Mouse (Mus musculus) ES-E14 (cell line): ENCODE data around the gene Naa15. TPM values are rescaled to one million over a fixed set of nuclear protein-coding genes. Genes with fewer than 3 reads are reported as not detected.
"Not testable (repeated sequence)": the region's sequence is repeated elsewhere in the genome, so short reads cannot be mapped to it uniquely, and the experiment has no call there.

ENCODE experiments used
- DNase-seq: peaks from one replicate; pipeline ENCODE4 v3.0.0-alpha.2; 2013; ENCODE audit warnings: low read depth, low spot score
- H3K27ac ChIP-seq: 2 replicates; pipeline ENCODE4 v1.5.1; 2012; ENCODE audit warnings: low read depth, mild to moderate bottlenecking, low read length, moderate library complexity, mixed read lengths; ENCODE audit not compliant: poor library complexity, insufficient read depth, severe bottlenecking
- H3K36me3 ChIP-seq: 2 replicates; pipeline ENCODE4 v1.6.1; 2012; ENCODE audit warnings: mild to moderate bottlenecking, low read length, moderate library complexity, mixed read lengths; ENCODE audit not compliant: control insufficient read depth, poor library complexity, insufficient read depth, severe bottlenecking
- H3K4me1 ChIP-seq, 2 experiments: fragments of 150-350 bp in 1 of 2; sonication (generic) in 1 of 2; 2 replicates each; pipeline ENCODE4 v1.6.1; 2012; ENCODE audit warnings: low read length in 2 of 2, mild to moderate bottlenecking in 1 of 2, mixed read lengths in 1 of 2; ENCODE audit not compliant: control insufficient read depth in 2 of 2, insufficient read depth in 2 of 2, poor library complexity in 1 of 2
- H3K4me3 ChIP-seq, 2 experiments: fragments of 150-350 bp in 1 of 2; sonication (generic) in 1 of 2; 2 replicates each; pipeline ENCODE4 v1.5.1; 2012; ENCODE audit warnings: low read length in 2 of 2, low read depth in 1 of 2, mild to moderate bottlenecking in 1 of 2, mixed read lengths in 1 of 2; ENCODE audit not compliant: insufficient read depth in 1 of 2, poor library complexity in 1 of 2, severe bottlenecking in 1 of 2
- H3K9ac ChIP-seq: 2 replicates; pipeline ENCODE4 v1.6.1; 2012; ENCODE audit warnings: low read depth, mild to moderate bottlenecking, low read length, mixed read lengths; ENCODE audit not compliant: poor library complexity, insufficient read depth, severe bottlenecking
- H3K9me3 ChIP-seq: fragments of 150-350 bp; sonication (generic); 2 replicates; pipeline ENCODE4 v1.6.1; 2012; ENCODE audit warnings: low read depth, mild to moderate bottlenecking, low read length; ENCODE audit not compliant: control insufficient read depth, insufficient read depth
- CHD2 ChIP-seq: IDR thresholded peaks from 2 replicates; pipeline ENCODE4 v1.6.1; 2014; ENCODE audit warnings: mild to moderate bottlenecking, low read depth, low read length, inconsistent platforms
- HCFC1 ChIP-seq: IDR thresholded peaks from 2 replicates; pipeline ENCODE4 v1.6.1; 2012; ENCODE audit warnings: low read length, inconsistent platforms, borderline replicate concordance; ENCODE audit not compliant: insufficient read depth
- MAFK ChIP-seq: IDR thresholded peaks from 2 replicates; pipeline ENCODE4 v1.6.1; 2014; ENCODE audit warnings: mild to moderate bottlenecking, low read depth, low read length, inconsistent platforms; ENCODE audit not compliant: insufficient read depth
- ZC3H11A ChIP-seq: IDR thresholded peaks from 2 replicates; pipeline ENCODE4 v1.6.1; 2012; ENCODE audit warnings: low read depth, mild to moderate bottlenecking, inconsistent platforms, low read length, borderline replicate concordance
- ZNF384 ChIP-seq: IDR thresholded peaks from 2 replicates; pipeline ENCODE4 v1.6.1; 2012; ENCODE audit warnings: low read depth, low read length, inconsistent platforms
- in situ Hi-C, 2 experiments: fragments of 600-800 bp; cut with MboI; formaldehyde crosslinking; loops; one replicate each; pipeline ENCODE4 v1.15.1; 2025; ENCODE audit warnings: low sequenced_read_pairs in 2 of 2, inconsistent platforms in 1 of 2; ENCODE audit not compliant: unreplicated experiment in 2 of 2
- total RNA-seq: library from RNA; depleted of rRNA; stranded (reverse); fragments of 300-350 nt; gene quantifications from 2 replicates; pipeline ENCODE4 v1.2.3, GENCODE M21; 2012

The Naa15 gene
- total RNA-seq, 1 experiment, result 53.4 TPM

DNA sequence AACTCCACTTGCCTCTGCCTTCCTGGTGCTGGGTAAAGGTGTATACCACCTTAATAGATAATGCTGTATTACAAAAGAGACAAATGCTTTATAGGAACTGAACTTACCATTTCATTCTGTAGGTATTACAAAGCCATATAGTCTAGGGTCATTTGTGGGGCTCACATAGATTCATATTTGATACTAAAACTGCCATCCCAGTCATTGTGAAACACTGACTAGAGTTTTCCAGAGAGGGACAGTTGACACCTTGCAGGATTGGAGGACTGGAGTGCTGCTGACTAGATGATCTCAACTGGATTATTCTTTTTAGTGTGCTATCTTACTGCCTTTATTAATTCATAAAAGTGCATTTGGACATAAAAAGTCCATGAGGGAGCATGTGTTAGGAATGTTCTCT lies 10.4 kb downstream of the Naa15 start:
- no peaks in the 10 kb centered on the region for H3K9me3 ChIP-seq
- H3K36me3 ChIP-seq, result no peaks in the 10 kb centered on the region
- H3K27ac ChIP-seq, result no peak overlapping the region
- no peak overlapping the region for H3K4me3 ChIP-seq
- DNase-seq, result no peak
- H3K9ac ChIP-seq, result no peak overlapping the region
- peaks cover 2 to 3% of the 10 kb centered on the region in 2 experiments; a peak in 3 of 4 replicates for H3K4me1 ChIP-seq
- in situ Hi-C loops, result no loop called here
- TF ChIP-seq HCFC1 (no peak), CHD2 (no peak), ZNF384 (no peak)

DNA sequence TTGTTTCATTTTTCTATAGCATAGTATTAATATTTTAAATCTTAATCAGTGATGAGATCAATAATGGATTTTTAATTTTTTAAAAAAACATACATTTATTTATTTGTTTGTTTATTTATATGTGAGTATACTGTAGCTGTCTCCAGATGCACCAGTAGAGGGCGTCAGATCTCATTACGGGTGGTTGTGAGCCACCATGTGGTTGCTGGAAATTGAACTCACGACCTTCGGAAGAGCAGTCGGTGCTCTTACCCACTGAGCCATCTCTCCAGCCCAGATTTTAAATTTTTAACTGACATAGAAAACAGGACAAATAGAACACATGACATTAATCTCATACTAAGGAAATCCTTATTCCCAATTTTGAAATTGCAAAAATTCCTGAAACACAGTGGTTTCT lies 19.4 kb downstream of the Naa15 start:
- H3K4me1 ChIP-seq, in situ Hi-C loops, H3K9me3 ChIP-seq, H3K36me3 ChIP-seq, H3K27ac ChIP-seq, DNase-seq, H3K9ac ChIP-seq, H3K4me3 ChIP-seq: not testable (repeated sequence)

DNA sequence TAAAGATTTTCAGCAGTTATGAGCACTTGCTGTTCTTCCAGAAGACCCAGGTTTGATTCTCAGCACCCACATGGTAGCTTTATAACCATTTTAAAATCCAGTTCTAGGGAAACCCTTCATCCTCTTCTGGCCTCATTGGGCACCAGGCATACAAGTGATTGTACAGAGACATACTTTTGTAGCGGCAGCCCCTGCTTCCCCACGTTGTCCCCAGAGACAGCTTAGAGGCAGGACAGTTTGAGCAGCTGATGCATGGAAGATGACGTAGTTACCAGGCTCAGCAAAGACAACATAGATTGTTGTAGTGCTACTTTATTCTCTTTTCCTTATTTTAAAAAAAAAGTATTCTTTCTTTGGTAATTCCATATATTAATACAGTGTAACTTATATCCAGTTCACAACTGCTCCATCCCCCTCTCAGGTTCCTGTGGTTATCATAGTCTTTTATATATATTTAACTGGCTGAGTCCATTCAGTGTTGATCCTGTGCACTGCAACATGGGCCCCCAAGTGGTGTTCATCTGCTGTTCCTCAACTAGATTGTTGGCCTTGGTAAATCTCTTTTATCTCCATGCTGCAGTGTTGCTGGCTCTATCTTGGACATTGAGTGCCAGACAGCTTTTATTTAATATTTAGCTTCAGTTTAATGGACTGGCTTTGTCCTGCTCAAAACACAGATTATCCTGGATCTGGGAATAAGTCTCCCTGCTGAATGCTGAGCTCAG lies 20.1 kb downstream of the Naa15 start:
- no peak overlapping the region for H3K4me3 ChIP-seq
- in situ Hi-C loops, result no loop called here
- peaks cover 2% of the 10 kb centered on the region for H3K36me3 ChIP-seq
- DNase-seq, result no peak
- H3K9me3 ChIP-seq, result no peaks in the 10 kb centered on the region
- H3K4me1 ChIP-seq, result no peaks in the 10 kb centered on the region
- H3K27ac ChIP-seq, result no peak overlapping the region
- no peak for TF ChIP-seq ZC3H11A
- TF ChIP-seq ZNF384, result no peak
- TF ChIP-seq CHD2, result no peak
- no peak for TF ChIP-seq HCFC1
- no peak for TF ChIP-seq MAFK
- no peak overlapping the region for H3K9ac ChIP-seq

DNA sequence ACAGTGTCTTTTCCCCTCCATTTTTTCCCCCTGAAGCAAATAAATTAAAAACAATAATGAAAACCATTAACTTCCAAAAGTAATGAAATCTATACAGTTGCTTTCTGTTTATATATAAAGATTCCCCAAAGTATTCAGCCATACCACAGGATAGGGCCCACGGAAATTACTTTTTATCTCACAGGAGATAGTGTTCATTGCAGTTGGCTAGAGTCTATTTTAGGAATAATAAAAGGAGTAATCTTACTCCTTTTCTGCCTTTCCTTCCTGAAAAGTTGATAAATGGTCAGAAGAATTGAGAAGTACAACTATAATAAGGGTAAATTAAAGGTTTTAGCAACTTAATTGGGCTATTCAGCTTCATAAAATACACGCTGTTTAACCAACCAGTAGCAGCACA lies 53.6 kb downstream of the Naa15 start:
- Histone ChIP-seq H3K27ac (no peak overlapping the region), H3K9me3 (no peaks in the 10 kb centered on the region)
- DNase-seq, result no peak

DNA sequence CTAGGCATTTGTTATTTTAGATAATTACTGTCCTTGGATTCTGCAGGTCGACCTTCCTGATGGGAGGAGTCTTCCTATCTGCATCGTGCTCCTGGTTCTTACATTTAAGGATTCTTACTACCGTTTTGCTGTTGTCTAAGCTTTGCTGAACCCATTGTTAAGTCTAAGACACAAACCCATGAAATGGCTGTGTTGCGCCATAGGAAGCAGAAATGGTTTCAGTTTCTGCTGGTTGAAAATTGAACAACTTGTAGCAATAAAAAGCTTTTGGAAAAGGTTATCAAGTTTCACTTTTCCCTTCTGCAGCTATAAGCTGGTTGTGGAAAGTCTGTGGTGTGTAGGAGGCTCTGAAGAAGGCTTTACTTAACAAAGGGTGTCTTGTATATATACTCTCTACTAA lies 60.8 kb downstream of the Naa15 start:
- H3K9ac ChIP-seq, result no peak overlapping the region
- no peak overlapping the region for H3K4me3 ChIP-seq
- H3K4me1 ChIP-seq, result no peaks in the 10 kb centered on the region
- H3K9me3 ChIP-seq, result no peaks in the 10 kb centered on the region
- in situ Hi-C loops, result loop anchor here in 1 of 2 experiments (25.0 kb wide), 1 partner anchor 762 kb away; no protein-coding TSS in a partner anchor
- no peak for TF ChIP-seq HCFC1
- no peak for TF ChIP-seq ZC3H11A
- TF ChIP-seq ZNF384, result no peak
- no peak for TF ChIP-seq CHD2
- TF ChIP-seq MAFK, result no peak
- no peak for DNase-seq
- H3K27ac ChIP-seq, result no peak overlapping the region
- peaks cover 10% of the 10 kb centered on the region for H3K36me3 ChIP-seq

More for the DNA sequence above, 53.6 kb downstream of the Naa15 start:
- in situ Hi-C loops, result no loop called here
- TF ChIP-seq CHD2 (no peak), ZC3H11A (no peak), HCFC1 (no peak), MAFK (no peak), ZNF384 (no peak)
- peaks cover 21% of the 10 kb centered on the region for H3K36me3 ChIP-seq
- no peaks in the 10 kb centered on the region for H3K4me1 ChIP-seq
- H3K9ac ChIP-seq, result no peak overlapping the region
- H3K4me3 ChIP-seq, result no peak overlapping the region
